Mouse (Mus musculus) adipocyte (in vitro differentiated cells): ENCODE measurements around the gene Lmo1.
"Not testable (repeated sequence)": the region's sequence is repeated elsewhere in the genome, so short reads cannot be mapped to it uniquely, and the experiment has no call there.

Source experiments
- DNase-seq: peaks from one replicate; pipeline ENCODE4 v3.0.0-alpha.2; 2016; ENCODE audit warnings: low spot score

Lmo1 gene

GRCm38 (mm10) chr7:109104894-109105293 is 70.1 kb downstream of the Lmo1 start:
- DNase-seq = no peak

- DNase-seq = no peak
These were observed 73.8 kb downstream of the Lmo1 start for GRCm38 (mm10) chr7:109101167-109101566.

- peak; percentile 7 for DNase-seq
These were observed 76.6 kb downstream of the Lmo1 start for GRCm38 (mm10) chr7:109098145-109099018.

- DNase-seq = no peak
These were observed 77.8 kb downstream of the Lmo1 start for GRCm38 (mm10) chr7:109097203-109097602.

- no peak for DNase-seq
These were observed 78.4 kb downstream of the Lmo1 start for GRCm38 (mm10) chr7:109096618-109097017.

- DNase-seq = no peak
These were observed 80.7 kb downstream of the Lmo1 start for GRCm38 (mm10) chr7:109094294-109094693.

- not testable (repeated sequence) for DNase-seq
These were observed 83.7 kb downstream of the Lmo1 start for GRCm38 (mm10) chr7:109091316-109091715.
